Mouse (Mus musculus): ENCODE data around the gene Asic2.

DNA sequence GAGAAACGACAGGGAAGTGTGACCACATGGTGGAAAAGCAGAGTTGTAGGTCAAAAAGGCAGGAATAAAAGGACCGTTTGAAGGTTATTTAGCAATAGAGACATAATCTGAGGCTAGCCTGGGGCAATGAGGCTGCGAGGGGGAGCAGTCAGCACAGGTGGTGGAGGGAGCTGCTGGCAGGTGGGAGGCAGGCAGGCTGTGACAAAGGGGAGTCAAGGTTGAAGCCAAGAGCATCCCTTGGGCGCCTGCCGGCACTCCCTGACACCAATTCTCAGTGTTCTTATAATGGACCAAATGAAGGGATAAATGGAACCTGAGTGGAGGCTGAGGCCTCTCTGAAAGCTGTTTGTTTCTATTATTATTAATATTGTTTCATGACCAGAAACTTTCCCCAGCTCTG, 928.3 kb downstream of the Asic2 start:
- TF ChIP-seq CTCF (IDR thresholded peaks at IDR 0.05; ENCODE audit: low read depth, low read length): no peak
- TF ChIP-seq POLR2A (IDR thresholded peaks at IDR 0.05; ENCODE audit: extremely low read depth, insufficient read depth, low read length): no peak

Measured in liver, adult 2 months (tissue).